Mouse (Mus musculus): Measurements from ENCODE around the gene Gm6040.

Gene Gm6040

GRCm38 (mm10) chr8:20921971-20922370 lies at the start of gene Gm6040:
Gene Gm6040 (minus strand): TSS chr8:20922071.
- DNase-seq, result no peak

GRCm38 (mm10) chr8:20964531-20964930 lies 42.7 kb upstream of the Gm6040 start:
- DNase-seq, result no peak

- no peak for DNase-seq
Observed at GRCm38 (mm10) chr8:20944610-20945009, 22.7 kb upstream of the Gm6040 start, which contains the start of gene AY761185. Gene AY761185 (minus strand): TSS chr8:20944710.

- DNase-seq, result no peak
Observed at GRCm38 (mm10) chr8:20912288-20912687, 9.6 kb downstream of the Gm6040 start.

GRCm38 (mm10) chr8:20908256-20908655 lies 13.6 kb downstream of the Gm6040 start:
- no peak for DNase-seq

GRCm38 (mm10) chr8:20907119-20907518 lies 14.8 kb downstream of the Gm6040 start:
- no peak for DNase-seq

GRCm38 (mm10) chr8:20902527-20902926 lies 19.3 kb downstream of the Gm6040 start, which contains the start of gene Gm15056:
Gene Gm15056 (minus strand): TSS chr8:20902627.
- no peak for DNase-seq

- no peak for DNase-seq
Observed at GRCm38 (mm10) chr8:20892369-20892768, 29.5 kb downstream of the Gm6040 start, which contains the start of gene Defb33. Gene Defb33 (plus strand): TSS chr8:20892669.

GRCm38 (mm10) chr8:20874608-20875007 lies 47.3 kb downstream of the Gm6040 start:
- no peak for DNase-seq
